Mouse (Mus musculus) CH12.LX (cell line): Measurements from ENCODE around the gene Ppard. TPM values are rescaled to one million over a fixed set of nuclear protein-coding genes. Genes with fewer than 3 reads are reported as not detected.

Experiments used
- DNase-seq: peaks from one replicate; pipeline ENCODE4 v3.0.0-alpha.2; 2013; ENCODE audit errors: extremely low read depth
- H3K27ac ChIP-seq: 2 replicates; pipeline ENCODE4 v1.5.1; 2012; ENCODE audit warnings: low read depth, mild to moderate bottlenecking, control low read depth, moderate library complexity; ENCODE audit not compliant: insufficient read depth
- H3K27me3 ChIP-seq: replicated peaks from 2 replicates; pipeline ENCODE3; 2012; ENCODE audit warnings: inconsistent platforms
- H3K36me3 ChIP-seq, 2 experiments: replicated peaks in 1 of 2; 2 replicates each; pipeline versions ENCODE3 to v1.6.1; 2012; ENCODE audit warnings: inconsistent platforms in 1 of 2, low read length in 1 of 2, mild to moderate bottlenecking in 1 of 2, mixed read lengths in 1 of 2, moderate library complexity in 1 of 2; ENCODE audit not compliant: control insufficient read depth in 1 of 2, insufficient read depth in 1 of 2
- H3K4me1 ChIP-seq, 2 experiments: 2 replicates each; pipeline ENCODE4 v1.6.1; 2012; ENCODE audit warnings: inconsistent platforms in 1 of 2, moderate library complexity in 1 of 2; ENCODE audit not compliant: insufficient read depth in 2 of 2, control insufficient read depth in 1 of 2
- H3K4me2 ChIP-seq: 2 replicates; pipeline ENCODE4 v1.6.1; 2012; ENCODE audit warnings: low read depth, mild to moderate bottlenecking, control low read depth; ENCODE audit not compliant: poor library complexity, insufficient read depth, severe bottlenecking
- H3K4me3 ChIP-seq, 3 experiments: fragments of 150-350 bp in 1 of 3; sonication (generic) in 1 of 3; replicated peaks in 1 of 3; 2 replicates each; pipeline versions ENCODE3 to v1.5.1; 2011 to 2012; ENCODE audit warnings: low read depth in 2 of 3, low read length in 2 of 3, mild to moderate bottlenecking in 2 of 3, moderate library complexity in 2 of 3, control low read depth in 1 of 3, improper control_type of control experiment in 1 of 3, inconsistent platforms in 1 of 3, mixed read lengths in 1 of 3; ENCODE audit not compliant: poor library complexity in 1 of 3
- H3K79me2 ChIP-seq: replicated peaks from 2 replicates; pipeline ENCODE4 v1.6.1; 2012; ENCODE audit warnings: mild to moderate bottlenecking, moderate library complexity; ENCODE audit not compliant: control insufficient read depth, poor library complexity, insufficient read depth, severe bottlenecking; ENCODE audit errors: extremely low read depth
- H3K9ac ChIP-seq: 2 replicates; pipeline ENCODE4 v1.6.1; 2012; ENCODE audit warnings: low read depth, mild to moderate bottlenecking, control low read depth, moderate library complexity; ENCODE audit not compliant: insufficient read depth
- H3K9me3 ChIP-seq: replicated peaks from 2 replicates; pipeline ENCODE3; 2012; ENCODE audit warnings: low read length, inconsistent platforms, mixed read lengths
- BHLHE40 ChIP-seq: IDR thresholded peaks from 2 replicates; pipeline ENCODE4 v1.6.1; 2011; ENCODE audit warnings: mild to moderate bottlenecking, low read depth, low read length, improper control_type of control experiment
- CHD1 ChIP-seq: IDR thresholded peaks from 2 replicates; pipeline ENCODE4 v1.6.1; 2012; ENCODE audit warnings: low read depth, low read length, improper control_type of control experiment, inconsistent platforms
- CHD2 ChIP-seq: IDR thresholded peaks from 2 replicates; pipeline ENCODE4 v1.6.1; 2011; ENCODE audit warnings: low read length, improper control_type of control experiment
- CTCF ChIP-seq, 2 experiments: IDR thresholded peaks in 1 of 2; conservative IDR thresholded peaks in 1 of 2; 2 replicates each; pipeline ENCODE4 v1.5.1; 2011 to 2012; ENCODE audit warnings: low read depth in 2 of 2, low read length in 2 of 2, improper control_type of control experiment in 1 of 2, inconsistent platforms in 1 of 2, mild to moderate bottlenecking in 1 of 2, moderate library complexity in 1 of 2
- ELF1 ChIP-seq: IDR thresholded peaks from 2 replicates; pipeline ENCODE4 v1.6.1; 2014; ENCODE audit warnings: low read depth, mild to moderate bottlenecking, inconsistent platforms, low read length, improper control_type of control experiment
- EP300 ChIP-seq: IDR thresholded peaks from 2 replicates; pipeline ENCODE4 v1.6.1; 2011; ENCODE audit warnings: low read length, improper control_type of control experiment
- ETS1 ChIP-seq: conservative IDR thresholded peaks from 2 replicates; pipeline ENCODE4 v1.6.1; 2012; ENCODE audit warnings: low read depth, mild to moderate bottlenecking, inconsistent platforms, low read length, improper control_type of control experiment, moderate library complexity
- GABPA ChIP-seq: IDR thresholded peaks from 2 replicates; pipeline ENCODE4 v1.6.1; 2012; ENCODE audit warnings: low read depth, low read length, improper control_type of control experiment, inconsistent platforms; ENCODE audit not compliant: insufficient replicate concordance
- HCFC1 ChIP-seq: IDR thresholded peaks from 2 replicates; pipeline ENCODE4 v1.6.1; 2012; ENCODE audit warnings: low read depth, mild to moderate bottlenecking, inconsistent platforms, low read length, improper control_type of control experiment
- JUND ChIP-seq: conservative IDR thresholded peaks from 2 replicates; pipeline ENCODE4 v1.6.1; 2011; ENCODE audit warnings: low read depth, low read length, improper control_type of control experiment
- MAX ChIP-seq: IDR thresholded peaks from 2 replicates; pipeline ENCODE4 v1.6.1; 2011; ENCODE audit warnings: low read length, improper control_type of control experiment
- MAZ ChIP-seq: IDR thresholded peaks from 2 replicates; pipeline ENCODE4 v1.6.1; 2012; ENCODE audit warnings: low read depth, mild to moderate bottlenecking, inconsistent platforms, low read length, improper control_type of control experiment, moderate library complexity
- MEF2A ChIP-seq: IDR thresholded peaks from 2 replicates; pipeline ENCODE4 v1.6.1; 2014; ENCODE audit warnings: low read depth, mild to moderate bottlenecking, inconsistent platforms, low read length, improper control_type of control experiment, borderline replicate concordance
- MXI1 ChIP-seq: IDR thresholded peaks from 2 replicates; pipeline ENCODE4 v1.6.1; 2011; ENCODE audit warnings: mild to moderate bottlenecking, low read depth, low read length, improper control_type of control experiment
- NRF1 ChIP-seq: IDR thresholded peaks from 2 replicates; pipeline ENCODE4 v1.6.1; 2014; ENCODE audit warnings: low read depth, mild to moderate bottlenecking, inconsistent platforms, low read length, improper control_type of control experiment, moderate library complexity
- RCOR1 ChIP-seq: conservative IDR thresholded peaks from 2 replicates; pipeline ENCODE4 v1.6.1; 2012; ENCODE audit warnings: low read depth, mild to moderate bottlenecking, inconsistent platforms, low read length, improper control_type of control experiment
- SIN3A ChIP-seq: IDR thresholded peaks from 2 replicates; pipeline ENCODE4 v1.6.1; 2012; ENCODE audit warnings: low read length, improper control_type of control experiment, inconsistent platforms
- TBP ChIP-seq: conservative IDR thresholded peaks from 2 replicates; pipeline ENCODE4 v1.6.1; 2011; ENCODE audit warnings: low read depth, low read length, improper control_type of control experiment
- TCF12 ChIP-seq: IDR thresholded peaks from 2 replicates; pipeline ENCODE4 v1.6.1; 2014; ENCODE audit warnings: low read depth, mild to moderate bottlenecking, inconsistent platforms, low read length, improper control_type of control experiment
- UBTF ChIP-seq: IDR thresholded peaks from 2 replicates; pipeline ENCODE4 v1.6.1; 2012; ENCODE audit warnings: low read depth, mild to moderate bottlenecking, inconsistent platforms, low read length, improper control_type of control experiment, moderate library complexity
- ZC3H11A ChIP-seq: IDR thresholded peaks from 2 replicates; pipeline ENCODE4 v1.6.1; 2012; ENCODE audit warnings: low read depth, mild to moderate bottlenecking, inconsistent platforms, low read length, improper control_type of control experiment
- ZKSCAN1 ChIP-seq: IDR thresholded peaks from 2 replicates; pipeline ENCODE4 v1.6.1; 2012; ENCODE audit warnings: low read depth, inconsistent platforms, low read length, improper control_type of control experiment, borderline replicate concordance
- ZNF384 ChIP-seq: IDR thresholded peaks from 2 replicates; pipeline ENCODE4 v1.6.1; 2012; ENCODE audit warnings: low read depth, low read length, improper control_type of control experiment, inconsistent platforms
- dilution Hi-C: fragments of 300-500 bp; cut with MboI; formaldehyde crosslinking; loops from 2 replicates; pipeline ENCODE4 v1.14.3; 2020; ENCODE audit warnings: low sequenced_read_pairs; ENCODE audit not compliant: extremely low pct_unique_long_range_greater_than_20kb, extremely low pct_ligation_motif_present
- in situ Hi-C: fragments of 300-500 bp; cut with MboI; formaldehyde crosslinking; loops from 3 replicates; pipeline ENCODE4 v1.14.3; 2019; ENCODE audit warnings: low sequenced_read_pairs, low pct_ligation_motif_present, low pct_unique_long_range_greater_than_20kb, mixed read lengths
- polyA plus RNA-seq: library from polyadenylated mRNA; unstranded; fragments of >175 nt; gene quantifications from 2 replicates; pipeline ENCODE4 v1.2.1, GENCODE M21; 2012; ENCODE audit warnings: low read depth; ENCODE audit not compliant: insufficient read length
- total RNA-seq, 2 experiments: library from RNA; depleted of rRNA; stranded (reverse); fragments of 300-350 nt in 1 of 2; fragments of >200 nt in 1 of 2; gene quantifications; 2 replicates each; pipeline ENCODE4 v1.2.3; 2012 to 2014

Ppard gene
- total and polyA plus RNA-seq, 3 experiments: 2.9 to 15.5 (median 7.3) TPM

GRCm38 (mm10) chr17:28230486-28230885, 2.0 kb upstream of the Ppard start:
- Histone ChIP-seq H3K4me1 (peaks cover 5 to 33% of the 10 kb centered on the region in 2 experiments), H3K36me3 (peaks cover 33 to 58% of the 10 kb centered on the region in 2 experiments), H3K27ac (no peak overlapping the region), H3K4me3 (no peak overlapping the region), H3K4me2 (no peak overlapping the region), H3K79me2 (peaks cover 14% of the 10 kb centered on the region; the same call in 1 of the 2 replicates), H3K9ac (no peak overlapping the region), H3K27me3 (no peaks in the 10 kb centered on the region)
- in situ Hi-C loops: loop anchor here (5.0 kb wide), 1 partner anchor 77 kb away; no protein-coding TSS in a partner anchor
- DNase-seq: no peak
- TF ChIP-seq CHD1 (no peak), MAZ (no peak), ELF1 (no peak), JUND (no peak), TCF12 (no peak), BHLHE40 (no peak)
- TF ChIP-seq, all 38 proteins: peak for 0
- dilution Hi-C loops: no loop called here
- H3K9me3 ChIP-seq: no peaks in the 10 kb centered on the region

DNA sequence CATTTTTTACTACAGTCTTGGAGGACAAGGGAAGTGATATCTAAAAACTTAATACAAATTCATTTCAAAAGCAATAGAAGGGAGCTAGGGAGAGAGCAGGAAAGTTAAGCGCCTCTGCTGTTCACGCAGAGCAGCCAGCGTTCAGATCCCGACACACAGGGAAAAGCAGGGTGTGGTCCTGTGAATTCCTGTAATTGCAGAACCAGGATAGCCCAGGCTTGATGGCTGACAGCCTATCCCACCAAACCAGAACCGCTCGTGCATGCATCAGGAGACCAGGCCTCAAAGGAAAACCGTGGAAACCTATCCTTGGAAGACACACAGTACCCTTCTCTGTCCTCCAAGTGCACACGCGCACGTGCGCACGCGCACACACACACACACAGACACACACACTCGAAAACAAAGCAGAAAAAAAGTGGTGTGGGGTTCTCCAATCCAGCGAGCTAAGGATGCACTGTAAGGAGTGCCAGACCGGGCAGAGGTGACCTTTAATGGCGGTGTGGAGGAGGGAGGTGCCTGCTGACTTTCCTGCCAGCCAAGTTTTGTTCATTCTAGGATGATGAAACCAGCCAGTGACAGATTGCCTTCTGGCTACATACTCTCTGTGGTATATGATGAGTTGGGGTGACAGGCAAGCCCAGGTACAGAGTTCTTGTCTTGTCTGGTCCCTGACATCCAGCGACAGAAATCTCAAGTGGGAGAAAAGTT, 1.3 kb upstream of the Ppard start:
- in situ Hi-C loops: loop anchor here (5.0 kb wide), 1 partner anchor 76 kb away; no protein-coding TSS in a partner anchor
- Histone ChIP-seq H3K9me3 (no peaks in the 10 kb centered on the region), H3K9ac (no peak overlapping the region), H3K4me1 (peaks cover 5 to 34% of the 10 kb centered on the region in 2 experiments), H3K27me3 (no peaks in the 10 kb centered on the region), H3K27ac (no peak overlapping the region), H3K36me3 (peaks cover 26 to 58% of the 10 kb centered on the region in 2 experiments), H3K4me3 (no peak overlapping the region), H3K79me2 (peaks cover 14% of the 10 kb centered on the region; the same call in 1 of the 2 replicates), H3K4me2 (no peak overlapping the region)
- no peak for DNase-seq
- dilution Hi-C loops: no loop called here
- TF ChIP-seq MAZ (no peak), GABPA (no peak), ETS1 (no peak), CHD1 (no peak), BHLHE40 (no peak), HCFC1 (no peak)

DNA sequence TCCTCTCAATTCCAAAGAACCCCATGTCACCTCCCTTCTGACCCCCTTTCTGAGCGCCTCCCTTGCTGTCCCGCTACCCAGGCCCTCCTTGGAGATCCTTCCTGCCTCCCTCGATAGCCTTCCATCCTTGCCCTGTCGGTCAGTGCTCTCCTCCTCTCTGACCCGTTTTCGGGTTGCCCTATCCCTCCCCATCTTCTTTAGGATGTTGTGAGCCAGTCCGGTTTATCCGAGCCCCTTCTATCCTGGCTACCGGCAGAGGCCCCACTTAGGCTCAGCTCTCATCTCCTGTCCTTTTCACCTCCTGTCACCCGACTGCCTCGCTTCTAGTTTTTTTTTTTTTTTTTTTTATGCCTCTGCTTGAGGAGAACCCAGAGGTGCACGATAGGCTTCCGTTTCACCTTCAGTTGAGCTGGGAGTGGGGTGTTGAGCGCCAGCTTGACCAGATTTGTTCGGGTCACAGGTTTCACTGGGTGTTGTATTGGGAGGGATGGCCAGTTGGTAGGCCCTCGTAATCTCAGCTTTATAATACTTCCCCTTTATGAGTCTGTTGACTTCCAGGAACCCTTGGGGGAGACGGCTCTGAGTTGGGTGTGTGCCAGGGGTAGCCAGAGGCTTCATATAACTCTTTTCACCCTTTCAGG, 711 bp downstream of the Ppard start:
- Histone ChIP-seq H3K9ac (peak overlapping the region; percentile 87), H3K27ac (no peak overlapping the region), H3K4me1 (peaks cover 5 to 40% of the 10 kb centered on the region in 2 experiments), H3K36me3 (peaks cover 18 to 61% of the 10 kb centered on the region in 2 experiments), H3K9me3 (no peaks in the 10 kb centered on the region), H3K4me2 (peak overlapping the region; percentile 94), H3K27me3 (no peaks in the 10 kb centered on the region), H3K79me2 (peaks cover 14% of the 10 kb centered on the region; the same call in 1 of the 2 replicates), H3K4me3 (peak overlapping the region; percentile 80 to 92 (median 88))
- DNase-seq: no peak
- in situ Hi-C loops: loop anchor here (5.0 kb wide), 1 partner anchor 74 kb away; no protein-coding TSS in a partner anchor
- dilution Hi-C loops: no loop called here
- TF ChIP-seq MXI1 (peak; percentile 28; the same call in 1 of the 2 replicates), ZC3H11A (no peak), NRF1 (no peak), GABPA (no peak), CTCF (conservative IDR thresholded peaks at IDR 0.05 in 1 of 2, IDR thresholded peaks at IDR 0.05 in 1 of 2; ENCODE audit: low read depth in 2 of 2, low read length in 2 of 2) (peak in 1 of 2 experiments; percentile 3; a peak in 1 of 4 replicates), MEF2A (no peak), MAX (no peak), TBP (no peak), ZNF384 (peak; percentile 65), UBTF (no peak), ZKSCAN1 (no peak), TCF12 (no peak), EP300 (no peak), CHD2 (no peak), RCOR1 (no peak), SIN3A (peak; percentile 10)
